Mouse (Mus musculus): ENCODE data around the gene Tnfrsf1b. TPM values are rescaled to one million over a fixed set of nuclear protein-coding genes. Genes with fewer than 3 reads are reported as not detected.
"Not testable (repeated sequence)": the region's sequence is repeated elsewhere in the genome, so short reads cannot be mapped to it uniquely, and the experiment has no call there.

Tnfrsf1b gene
- polyA plus RNA-seq, 1 experiment from 2014 or later = 2.9 TPM

- Histone ChIP-seq H3K4me3 (ENCODE audit: low read depth, low read length) (peak overlapping the region; percentile 100), H3K9ac (ENCODE audit: low read depth, low read length) (peak overlapping the region; percentile 90)
- under 1% methylated on average over 10 of the region's 10 CpGs for WGBS
Measured at GRCm38 (mm10) chr4:145193991-145194511, 52.6 kb downstream of the Tnfrsf1b start.

GRCm38 (mm10) chr4:145193406-145193805 lies 53.3 kb downstream of the Tnfrsf1b start:
- Histone ChIP-seq H3K4me3 (ENCODE audit: low read depth, low read length) (peak overlapping the region; percentile 100), H3K36me3 (ENCODE audit: control insufficient read depth, insufficient read depth) (peaks cover 17% of the 10 kb centered on the region), H3K4me1 (replicated peaks; ENCODE audit: control insufficient read depth, insufficient read depth, low read length) (peaks cover 12% of the 10 kb centered on the region; the same call in 1 of the 2 replicates), H3K4me2 (replicated peaks; ENCODE audit: low read depth) (peak overlapping the region; percentile 77), H3K9ac (ENCODE audit: low read depth, low read length) (peak overlapping the region; percentile 90), H3K9me3 (ENCODE audit: control insufficient read depth) (no peaks in the 10 kb centered on the region), H3K27me3 (replicated peaks; ENCODE audit: control insufficient read depth, insufficient read depth, low read length) (no peaks in the 10 kb centered on the region), H3K27ac (ENCODE audit: low read depth, low read length) (peak overlapping the region; percentile 95)
- ATAC-seq = no peak
- 9% methylated on average over 3 of the region's 3 CpGs for WGBS
- TF ChIP-seq CTCF (IDR thresholded peaks at IDR 0.05; ENCODE audit: low read depth) = no peak

More at GRCm38 (mm10) chr4:145193991-145194511, 52.6 kb downstream of the Tnfrsf1b start:
- peak; percentile 70 for ATAC-seq
- Histone ChIP-seq H3K36me3 (ENCODE audit: control insufficient read depth, insufficient read depth) (peaks cover 12% of the 10 kb centered on the region), H3K27ac (ENCODE audit: low read depth, low read length) (peak overlapping the region; percentile 95), H3K4me1 (replicated peaks; ENCODE audit: control insufficient read depth, insufficient read depth, low read length) (peaks cover 12% of the 10 kb centered on the region; the same call in 1 of the 2 replicates), H3K9me3 (ENCODE audit: control insufficient read depth) (no peaks in the 10 kb centered on the region), H3K27me3 (replicated peaks; ENCODE audit: control insufficient read depth, insufficient read depth, low read length) (no peaks in the 10 kb centered on the region), H3K4me2 (replicated peaks; ENCODE audit: low read depth) (peak overlapping the region; percentile 77)
- TF ChIP-seq CTCF (IDR thresholded peaks at IDR 0.05; ENCODE audit: low read depth) = no peak

GRCm38 (mm10) chr4:145192686-145193085 lies 54.0 kb downstream of the Tnfrsf1b start:
- peak overlapping the region; percentile 77 for H3K4me2 ChIP-seq (replicated peaks; ENCODE audit: low read depth)
- ATAC-seq = peak; percentile 29
- H3K27ac ChIP-seq (ENCODE audit: low read depth, low read length) = peak overlapping the region; percentile 95; the same call in 1 of the 2 replicates
- no peaks in the 10 kb centered on the region for H3K9me3 ChIP-seq (ENCODE audit: control insufficient read depth)
- peak overlapping the region; percentile 100; the same call in 1 of the 2 replicates for H3K4me3 ChIP-seq (ENCODE audit: low read depth, low read length)
- no peak overlapping the region for H3K9ac ChIP-seq (ENCODE audit: low read depth, low read length)
- no peak for TF ChIP-seq CTCF (IDR thresholded peaks at IDR 0.05; ENCODE audit: low read depth)
- H3K27me3 ChIP-seq (replicated peaks; ENCODE audit: control insufficient read depth, insufficient read depth, low read length) = no peaks in the 10 kb centered on the region
- peaks cover 12% of the 10 kb centered on the region; the same call in 1 of the 2 replicates for H3K4me1 ChIP-seq (replicated peaks; ENCODE audit: control insufficient read depth, insufficient read depth, low read length)
- H3K36me3 ChIP-seq (ENCODE audit: control insufficient read depth, insufficient read depth) = peaks cover 17% of the 10 kb centered on the region

GRCm38 (mm10) chr4:145188561-145188960 lies 58.1 kb downstream of the Tnfrsf1b start:
- H3K4me1 ChIP-seq (replicated peaks; ENCODE audit: control insufficient read depth, insufficient read depth, low read length) = peaks cover 9% of the 10 kb centered on the region; the same call in 1 of the 2 replicates
- no peaks in the 10 kb centered on the region for H3K9me3 ChIP-seq (ENCODE audit: control insufficient read depth)
- no peaks in the 10 kb centered on the region for H3K27me3 ChIP-seq (replicated peaks; ENCODE audit: control insufficient read depth, insufficient read depth, low read length)
- no peak overlapping the region for H3K9ac ChIP-seq (ENCODE audit: low read depth, low read length)
- peaks cover 47% of the 10 kb centered on the region for H3K36me3 ChIP-seq (ENCODE audit: control insufficient read depth, insufficient read depth)
- no peak overlapping the region for H3K4me3 ChIP-seq (ENCODE audit: low read depth, low read length)
- no peak overlapping the region for H3K27ac ChIP-seq (ENCODE audit: low read depth, low read length)
- no peak for TF ChIP-seq CTCF (IDR thresholded peaks at IDR 0.05; ENCODE audit: low read depth)
- no peak overlapping the region for H3K4me2 ChIP-seq (replicated peaks; ENCODE audit: low read depth)
- ATAC-seq = no peak

- peaks cover 7% of the 10 kb centered on the region; the same call in 1 of the 2 replicates for H3K4me1 ChIP-seq (replicated peaks; ENCODE audit: control insufficient read depth, insufficient read depth, low read length)
- H3K4me3 ChIP-seq (ENCODE audit: low read depth, low read length) = no peak overlapping the region
- H3K4me2 ChIP-seq (replicated peaks; ENCODE audit: low read depth) = no peak overlapping the region
- no peak overlapping the region for H3K27ac ChIP-seq (ENCODE audit: low read depth, low read length)
- ATAC-seq = peak; percentile 46; the same call in 1 of the 2 replicates
- peaks cover 51% of the 10 kb centered on the region for H3K36me3 ChIP-seq (ENCODE audit: control insufficient read depth, insufficient read depth)
- H3K9ac ChIP-seq (ENCODE audit: low read depth, low read length) = no peak overlapping the region
- no peaks in the 10 kb centered on the region for H3K27me3 ChIP-seq (replicated peaks; ENCODE audit: control insufficient read depth, insufficient read depth, low read length)
- WGBS = 33% methylated on average over 2 of the region's 2 CpGs
- TF ChIP-seq CTCF (IDR thresholded peaks at IDR 0.05; ENCODE audit: low read depth) = no peak
- H3K9me3 ChIP-seq (ENCODE audit: control insufficient read depth) = no peaks in the 10 kb centered on the region
Measured at GRCm38 (mm10) chr4:145187619-145188018, 59.1 kb downstream of the Tnfrsf1b start.

- H3K4me3 ChIP-seq (ENCODE audit: low read depth, low read length) = no peak overlapping the region
- no peak for TF ChIP-seq CTCF (IDR thresholded peaks at IDR 0.05; ENCODE audit: low read depth)
- H3K4me2 ChIP-seq (replicated peaks; ENCODE audit: low read depth) = no peak overlapping the region
- H3K9me3 ChIP-seq (ENCODE audit: control insufficient read depth) = no peaks in the 10 kb centered on the region
- peak; percentile 70 for ATAC-seq
- no peak overlapping the region for H3K9ac ChIP-seq (ENCODE audit: low read depth, low read length)
- H3K27me3 ChIP-seq (replicated peaks; ENCODE audit: control insufficient read depth, insufficient read depth, low read length) = no peaks in the 10 kb centered on the region
- H3K27ac ChIP-seq (ENCODE audit: low read depth, low read length) = no peak overlapping the region
- H3K36me3 ChIP-seq (ENCODE audit: control insufficient read depth, insufficient read depth) = peaks cover 55% of the 10 kb centered on the region
- no peaks in the 10 kb centered on the region for H3K4me1 ChIP-seq (replicated peaks; ENCODE audit: control insufficient read depth, insufficient read depth, low read length)
- WGBS = 80% methylated on average over 5 of the region's 5 CpGs
Measured at GRCm38 (mm10) chr4:145178918-145179549, 67.6 kb downstream of the Tnfrsf1b start.

GRCm38 (mm10) chr4:145165542-145165941 lies 81.1 kb downstream of the Tnfrsf1b start:
- H3K4me1 ChIP-seq (replicated peaks; ENCODE audit: control insufficient read depth, insufficient read depth, low read length); H3K27me3 ChIP-seq (replicated peaks; ENCODE audit: control insufficient read depth, insufficient read depth, low read length); H3K4me2 ChIP-seq (replicated peaks; ENCODE audit: low read depth); H3K4me3 ChIP-seq (ENCODE audit: low read depth, low read length); H3K9ac ChIP-seq (ENCODE audit: low read depth, low read length); H3K27ac ChIP-seq (ENCODE audit: low read depth, low read length); ATAC-seq; H3K9me3 ChIP-seq (ENCODE audit: control insufficient read depth): not testable (repeated sequence)
- peaks cover 91% of the 10 kb centered on the region for H3K36me3 ChIP-seq (ENCODE audit: control insufficient read depth, insufficient read depth)
- 82% methylated on average over 3 of the region's 3 CpGs for WGBS

Data from intestine, postnatal 0 days (tissue).